ENCODE assay signal across 11 mouse cellular contexts in genomic region chr3:130935302-130935925, GRCm38 (mm10).
DNase-seq lines count a peak whose midpoint lies in the region; ATAC-seq and TF ChIP-seq lines count a peak whose summit lies in the region.
"Had no signal": no experiment of that assay in that cellular context is flagged by ENCODE, and none has a peak within 500 bp of the region (broad histone marks: within the 10 kb centered on the region; RNA-seq: fewer than 3 reads in every experiment).

No protein-coding gene starts in this region.

- peaks cover 13% of the 10 kb centered on the region for H3K4me1 ChIP-seq in hindbrain, embryonic 10.5 days (replicated peaks)
- H3K4me1 ChIP-seq in hindbrain, postnatal 0 days (ENCODE audit: insufficient read depth, low read length), result no peaks in the 10 kb centered on the region
- H3K4me1 ChIP-seq in liver, postnatal 0 days (ENCODE audit: insufficient read depth), result no peaks in the 10 kb centered on the region

- no peak for TF ChIP-seq EP300 in liver, postnatal 0 days (IDR thresholded peaks at IDR 0.05; ENCODE audit: low read depth)

- ATAC-seq in hindbrain, postnatal 0 days, result no peak
- no peak for ATAC-seq in liver, postnatal 0 days

- no peak overlapping the region for H3K9ac ChIP-seq in hindbrain, postnatal 0 days (replicated peaks; ENCODE audit: low read length)
- no peak overlapping the region for H3K9ac ChIP-seq in liver, postnatal 0 days (replicated peaks)

- H3K4me2 ChIP-seq in hindbrain, postnatal 0 days (ENCODE audit: low read depth, low read length), result no peak overlapping the region
- H3K4me2 ChIP-seq in liver, postnatal 0 days (ENCODE audit: low read depth, low read length), result no peak overlapping the region

- WGBS in hindbrain, embryonic 10.5 days, result 66% methylated on average over 8 of the region's 8 CpGs
- 50% methylated on average over 8 of the region's 8 CpGs for WGBS in hindbrain, postnatal 0 days
- WGBS in liver, postnatal 0 days (ENCODE audit: insufficient replicate concordance), result 57% methylated on average over 8 of the region's 8 CpGs

- no peaks in the 10 kb centered on the region for H3K9me3 ChIP-seq in hindbrain, embryonic 10.5 days
- no peaks in the 10 kb centered on the region for H3K9me3 ChIP-seq in hindbrain, postnatal 0 days (ENCODE audit: low read length)
- H3K9me3 ChIP-seq in liver, postnatal 0 days (ENCODE audit: low read length), result no peaks in the 10 kb centered on the region

- no peak overlapping the region for H3K4me3 ChIP-seq in hindbrain, embryonic 10.5 days
- no peak overlapping the region for H3K4me3 ChIP-seq in hindbrain, postnatal 0 days (ENCODE audit: low read length)
- H3K4me3 ChIP-seq in liver, postnatal 0 days (ENCODE audit: low read depth, low read length), result no peak overlapping the region

- peak overlapping the region; percentile 56 for H3K27ac ChIP-seq in hindbrain, embryonic 10.5 days
- H3K27ac ChIP-seq in hindbrain, postnatal 0 days, result no peak overlapping the region
- H3K27ac ChIP-seq in liver, postnatal 0 days (ENCODE audit: low read depth), result no peak overlapping the region

- peaks cover 6% of the 10 kb centered on the region; the same call in 1 of the 2 replicates for H3K27me3 ChIP-seq in hindbrain, embryonic 10.5 days (ENCODE audit: insufficient read depth, poor library complexity, severe bottlenecking)
- no peaks in the 10 kb centered on the region for H3K27me3 ChIP-seq in hindbrain, postnatal 0 days (ENCODE audit: insufficient read depth, low read length)
- no peaks in the 10 kb centered on the region for H3K27me3 ChIP-seq in liver, postnatal 0 days (ENCODE audit: insufficient read depth, low read length)

- peak; percentile 28 for DNase-seq in embryo, embryonic 10 days (ENCODE audit: low spot score)
- no peak for DNase-seq in embryo, embryonic 9.5 days (ENCODE audit: extremely low spot score)
- DNase-seq in hindbrain, embryonic 10.5 days (ENCODE audit: low spot score), result peak; percentile 8
- DNase-seq in hindbrain, postnatal 0 days (ENCODE audit: low spot score), result no peak
- peak; percentile 46 for DNase-seq in thymus, postnatal 0 days (ENCODE audit: low spot score)
- no peak for DNase-seq in thymus, postnatal 10 days (ENCODE audit: low spot score in 2 of 2)
- peak; percentile 17 for DNase-seq in yolk sac, embryonic 10.5 days (ENCODE audit: low spot score)
- no peak for DNase-seq in liver, postnatal 0 days
- DNase-seq: adrenal gland, postnatal 10 days; cerebellum, adult 11-12 months; kidney, adult 11 months had no signal

- H3K36me3 ChIP-seq in hindbrain, embryonic 10.5 days, result no peaks in the 10 kb centered on the region
- no peaks in the 10 kb centered on the region for H3K36me3 ChIP-seq in hindbrain, postnatal 0 days (ENCODE audit: insufficient read depth, low read length)
- no peaks in the 10 kb centered on the region for H3K36me3 ChIP-seq in liver, postnatal 0 days (replicated peaks; ENCODE audit: insufficient read depth, low read length)

- no peak for TF ChIP-seq CTCF in hindbrain, postnatal 0 days (IDR thresholded peaks at IDR 0.05; ENCODE audit: low read depth)
- no peak for TF ChIP-seq CTCF in liver, postnatal 0 days (IDR thresholded peaks at IDR 0.05; ENCODE audit: low read depth)

Comparison
In these comparisons a context has a peak if more than half of its experiments do, and no peak if none do; other contexts are left out.
1. DNase-seq: peak in embryo, embryonic 10 days (single experiment), hindbrain, embryonic 10.5 days (single experiment), thymus, postnatal 0 days (single experiment) and yolk sac, embryonic 10.5 days (single experiment); none in embryo, embryonic 9.5 days (single experiment), hindbrain, postnatal 0 days (single experiment), thymus, postnatal 10 days (0 of 2) and liver, postnatal 0 days (single experiment).